Mouse (Mus musculus) left cerebral cortex, postnatal 10 days (tissue): ENCODE data around the gene Krtap11-1. TPM values are rescaled to one million over a fixed set of nuclear protein-coding genes. Genes with fewer than 3 reads are reported as not detected.

Source experiments
- DNase-seq, 2 experiments: peaks; one replicate each; pipeline ENCODE4 v3.0.0; 2021 to 2022; ENCODE audit warnings: low spot score in 2 of 2, mixed read lengths in 1 of 2; ENCODE audit errors: extremely low spot score in 1 of 2
- intact Hi-C: fragments of 180-260 bp; cut with DNase I; formaldehyde crosslinking; loops from one replicate; pipeline ENCODE4 v1.15.1; 2025
- total RNA-seq, 2 experiments: library from RNA; stranded (reverse); gene quantifications; 2 replicates each; pipeline ENCODE4 v1.2.3; 2021

Gene Krtap11-1
- total RNA-seq, result not detected

DNA sequence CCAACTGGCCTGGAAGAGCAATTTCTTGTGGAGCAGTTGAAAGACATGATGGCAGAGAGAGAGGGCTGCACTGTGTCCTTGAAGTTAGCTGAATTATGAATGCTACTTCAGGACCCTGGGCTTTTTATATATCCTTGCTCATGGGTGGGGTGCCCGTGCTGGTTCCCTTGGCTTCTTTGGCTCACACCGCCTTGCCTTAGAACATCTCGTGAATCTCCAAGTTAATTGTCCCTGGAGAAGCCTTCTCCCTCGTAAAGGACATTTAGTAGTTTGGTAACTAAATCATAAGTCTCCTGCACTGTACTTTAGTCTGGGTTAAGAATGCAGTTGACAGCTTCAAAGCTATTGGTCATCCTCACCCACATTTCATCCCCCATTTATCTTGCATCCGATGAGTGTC, at the start of gene Krtap11-1:
TSS of gene Krtap11-1 (minus strand) at position 101 of the 400 bp plus-strand sequence.
- intact Hi-C loops, result no loop called here

DNA sequence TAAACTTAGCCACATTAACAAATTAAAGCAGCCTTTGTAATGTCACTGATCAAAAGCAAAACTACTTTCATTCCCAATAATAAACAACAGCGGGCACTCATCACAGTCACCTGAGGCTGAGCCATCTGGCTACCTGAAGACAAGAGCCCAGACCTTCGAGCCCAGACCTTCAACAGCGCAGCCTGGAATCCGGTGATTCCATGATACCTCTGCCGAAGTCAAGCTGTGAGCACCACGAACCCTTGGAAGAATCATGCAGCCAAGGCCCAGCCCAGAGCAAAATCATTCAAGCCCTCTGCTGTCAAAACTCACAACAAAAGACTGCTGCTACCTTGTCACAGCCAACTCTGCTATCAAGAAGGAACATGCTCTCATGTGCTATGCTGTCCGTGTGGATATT, 47.2 kb upstream of the Krtap11-1 start:
- no peak for DNase-seq
- intact Hi-C loops, result no loop called here

More for the DNA sequence above, at the start of gene Krtap11-1:
- no peak for DNase-seq

DNA sequence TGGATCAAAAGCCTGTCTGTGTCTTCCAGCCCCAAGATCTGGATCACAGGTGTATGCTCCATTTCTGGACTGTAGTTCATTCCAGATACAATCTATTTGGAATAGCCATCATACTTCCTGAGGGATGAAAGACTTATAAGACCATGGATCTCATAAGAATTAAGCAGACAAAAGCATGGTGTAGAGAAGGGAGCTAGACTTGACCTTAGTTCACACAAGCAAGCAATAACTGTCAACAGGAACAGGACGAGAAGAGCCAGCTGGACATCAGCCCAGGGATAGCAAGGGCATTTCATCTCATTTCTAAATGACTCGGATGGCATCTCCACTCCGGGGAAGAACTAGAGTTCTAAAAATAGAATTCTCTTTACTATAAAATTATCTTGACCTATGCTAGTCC, 46.3 kb upstream of the Krtap11-1 start:
- no peak for DNase-seq
- intact Hi-C loops, result no loop called here

DNA sequence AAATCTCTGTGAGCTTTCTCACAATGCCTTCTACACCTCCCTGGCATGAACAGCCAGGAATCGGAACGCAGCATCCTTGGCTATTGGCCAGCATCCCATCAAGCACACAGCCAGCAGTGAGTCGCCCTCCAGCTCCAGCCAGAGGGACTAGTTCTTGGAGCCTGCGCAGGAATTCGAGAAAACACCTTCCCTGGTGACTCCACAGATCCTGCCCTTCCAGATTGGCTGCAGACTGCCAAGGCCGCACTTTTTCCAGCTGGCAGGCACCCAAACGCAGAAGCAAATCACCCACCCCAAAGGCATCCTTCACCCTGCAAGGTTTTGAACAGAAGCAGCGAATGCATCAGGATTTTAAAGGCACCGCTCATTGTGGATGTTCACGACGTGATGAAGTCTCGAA, 42.7 kb upstream of the Krtap11-1 start:
- intact Hi-C loops, result no loop called here
- peak; percentile 8 to 29 for DNase-seq

DNA sequence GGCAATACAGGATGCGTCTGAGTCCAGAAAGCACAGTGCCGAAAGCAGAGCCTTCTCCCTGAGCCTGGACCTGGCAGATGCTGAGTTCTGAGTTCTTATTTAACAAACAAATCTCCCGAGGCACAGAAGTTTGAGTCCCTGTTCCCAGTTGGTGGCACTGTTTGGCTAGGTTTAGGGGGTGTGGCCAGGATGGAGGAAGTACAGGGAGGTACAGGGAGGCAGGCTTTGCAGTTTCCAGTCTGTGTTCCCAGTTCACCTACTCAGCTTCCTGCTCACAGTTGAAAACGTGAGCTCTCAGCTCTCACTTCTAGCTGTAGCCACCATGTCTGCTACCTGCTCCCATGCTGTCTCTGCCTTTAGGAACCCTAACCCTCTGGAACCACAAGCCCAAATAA, 37.8 kb upstream of the Krtap11-1 start:
- intact Hi-C loops, result no loop called here

DNA sequence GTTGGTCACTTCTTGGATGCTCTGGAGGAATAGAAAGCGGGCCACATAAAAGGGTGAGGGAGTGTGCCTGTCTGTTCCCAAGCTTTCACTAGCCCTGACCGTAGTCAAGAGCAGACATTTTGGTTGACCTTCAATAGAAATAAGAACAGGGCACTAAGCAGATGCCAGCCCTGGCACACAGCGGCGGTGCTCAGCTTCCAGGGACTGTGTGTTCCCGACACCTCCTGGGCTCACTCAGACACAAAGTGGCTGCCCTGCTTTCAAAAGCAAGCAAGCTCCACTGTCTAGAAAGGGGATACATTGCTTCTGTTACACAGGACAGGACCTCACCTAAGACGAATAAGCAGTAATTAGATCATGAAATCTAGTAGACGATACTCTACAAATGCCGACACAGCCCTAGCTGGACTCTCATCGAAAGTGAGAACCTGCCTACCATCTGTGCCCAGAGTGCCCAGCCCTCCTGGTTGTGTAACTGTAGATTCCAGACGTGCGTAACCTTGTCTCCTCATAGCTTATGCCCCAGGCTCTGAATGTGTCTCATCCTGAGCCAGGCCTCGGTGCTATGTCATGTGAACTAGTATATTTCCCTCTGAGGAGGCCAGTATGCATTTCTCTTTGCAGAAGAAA, 37.3 kb upstream of the Krtap11-1 start:
- intact Hi-C loops, result no loop called here
- peak in 1 of 2 experiments; percentile 31 for DNase-seq

More for the DNA sequence above, 37.8 kb upstream of the Krtap11-1 start:
- no peak for DNase-seq

DNA sequence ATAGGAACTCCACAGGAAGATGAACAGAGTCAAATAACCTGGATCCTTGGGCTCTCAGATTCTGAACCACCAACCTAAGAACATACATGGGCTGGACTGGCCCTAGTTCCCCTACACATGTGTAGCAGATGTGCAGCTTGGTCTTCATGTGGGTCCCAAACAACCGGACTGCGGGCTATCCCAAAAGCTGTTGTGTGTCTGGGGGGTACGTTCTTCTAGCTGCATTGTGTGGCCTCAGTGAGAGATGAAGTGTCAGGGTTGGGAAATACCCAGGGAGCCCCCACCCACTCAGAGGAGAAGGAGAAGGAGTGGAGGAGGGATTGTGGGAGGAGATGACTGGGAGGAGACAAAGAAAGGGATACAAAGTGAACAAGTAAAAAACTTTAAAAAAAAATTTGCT, 36.0 kb upstream of the Krtap11-1 start:
- intact Hi-C loops, result no loop called here
- no peak for DNase-seq

DNA sequence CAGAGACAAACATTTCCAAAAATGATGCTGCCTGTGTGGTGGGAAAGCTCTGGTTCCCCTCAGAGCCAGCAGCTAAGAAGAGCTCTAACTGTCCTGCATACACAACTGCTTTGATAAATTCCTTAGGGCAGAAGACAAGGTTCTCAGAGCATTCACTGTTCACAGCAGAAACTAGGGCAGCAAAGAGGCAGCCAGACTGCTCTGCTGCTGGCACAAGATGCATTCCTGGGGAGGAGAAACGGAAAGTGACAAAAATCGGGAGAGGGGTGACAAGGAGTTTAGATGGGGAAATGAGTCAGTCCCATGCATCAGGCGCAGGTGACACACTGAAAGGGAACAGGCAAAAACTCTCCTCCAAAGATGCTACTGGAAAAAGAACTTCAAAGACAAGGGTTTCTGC, 16.2 kb upstream of the Krtap11-1 start:
- intact Hi-C loops, result no loop called here
- DNase-seq, result no peak

DNA sequence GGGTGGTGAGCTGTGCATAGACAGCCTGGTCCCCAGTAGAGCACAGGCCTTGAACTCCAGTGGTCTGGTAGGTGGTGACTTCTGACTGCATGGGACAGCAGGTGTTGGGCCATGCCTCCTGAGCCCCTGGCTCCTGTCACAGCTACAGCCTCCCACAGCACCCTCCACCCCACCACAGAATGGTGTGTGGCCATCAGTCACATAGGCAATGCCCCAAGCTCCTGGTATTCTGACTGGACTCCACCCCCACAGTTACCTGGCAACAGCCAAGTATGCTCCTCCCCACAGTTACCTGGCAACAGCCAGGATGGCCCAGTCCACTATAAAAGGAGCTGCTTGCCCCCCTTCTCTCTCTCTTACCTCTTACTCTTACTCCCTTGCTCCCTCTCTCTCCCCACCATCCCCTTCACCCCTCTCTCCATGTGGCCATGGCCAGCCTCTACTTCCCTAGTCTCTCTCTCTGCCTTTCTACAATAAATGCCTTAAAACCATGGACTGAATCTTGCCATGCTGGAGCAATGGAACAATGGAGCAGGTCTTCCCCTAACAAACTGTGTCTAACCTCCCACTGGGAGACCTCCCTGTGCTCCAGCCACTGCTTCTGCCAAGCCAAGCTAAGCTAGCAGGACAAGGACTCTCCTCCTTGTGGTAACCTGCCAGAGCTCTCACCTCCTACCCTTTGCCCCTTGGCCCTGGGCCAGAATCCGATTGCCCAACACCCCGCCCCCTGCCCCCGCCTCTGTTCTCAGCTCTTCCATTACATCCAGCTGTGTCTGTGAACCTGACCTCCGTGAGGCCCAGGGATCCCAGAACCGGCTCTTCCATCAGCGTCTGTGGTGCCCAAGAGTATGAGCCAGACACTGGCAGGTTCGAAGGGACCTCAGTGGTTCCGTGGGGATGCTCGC, 14.9 kb upstream of the Krtap11-1 start:
- DNase-seq, result peak in 1 of 2 experiments; percentile 49
- intact Hi-C loops, result no loop called here

DNA sequence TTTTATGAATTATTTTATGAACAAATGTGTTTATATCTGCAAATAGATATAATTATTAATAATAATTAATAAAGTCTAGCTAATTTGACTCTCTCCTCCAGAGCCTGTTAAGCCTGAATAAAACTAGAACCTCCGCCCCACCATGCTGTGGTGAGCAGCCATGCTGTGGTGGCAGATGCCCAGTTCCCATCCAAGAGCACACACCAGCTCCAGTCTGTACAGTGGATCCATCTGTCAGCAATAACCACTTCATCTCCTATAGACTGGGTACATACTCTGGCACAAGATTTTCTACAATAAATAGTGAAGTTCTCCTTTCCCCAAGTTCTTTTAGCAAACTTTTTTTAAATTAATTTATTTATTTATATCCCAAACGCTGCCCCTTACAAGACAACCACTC, 10.7 kb upstream of the Krtap11-1 start:
- DNase-seq, result no peak
- intact Hi-C loops, result no loop called here

DNA sequence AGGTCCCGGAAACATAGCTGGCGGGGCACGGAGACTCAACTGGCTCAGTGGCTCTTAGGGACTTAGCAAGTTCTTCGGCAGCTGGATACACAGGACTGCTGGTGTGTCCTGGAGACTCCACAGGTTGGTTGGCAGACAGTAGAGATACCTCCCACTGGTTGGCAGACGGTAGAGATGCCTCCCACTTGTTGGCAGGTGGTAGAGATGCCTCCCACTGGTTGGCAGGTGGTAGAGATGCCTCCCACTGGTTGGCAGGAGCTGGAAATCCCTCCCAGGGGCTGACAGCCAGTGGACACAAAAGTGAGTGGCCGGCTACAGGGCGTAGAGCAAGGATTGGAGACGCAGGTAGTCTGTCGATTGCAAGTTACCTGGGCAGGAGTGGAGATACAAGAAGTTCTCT, 467 bp downstream of the Krtap11-1 start:
- DNase-seq, result peak in 1 of 2 experiments; percentile 34
- intact Hi-C loops, result no loop called here

DNA sequence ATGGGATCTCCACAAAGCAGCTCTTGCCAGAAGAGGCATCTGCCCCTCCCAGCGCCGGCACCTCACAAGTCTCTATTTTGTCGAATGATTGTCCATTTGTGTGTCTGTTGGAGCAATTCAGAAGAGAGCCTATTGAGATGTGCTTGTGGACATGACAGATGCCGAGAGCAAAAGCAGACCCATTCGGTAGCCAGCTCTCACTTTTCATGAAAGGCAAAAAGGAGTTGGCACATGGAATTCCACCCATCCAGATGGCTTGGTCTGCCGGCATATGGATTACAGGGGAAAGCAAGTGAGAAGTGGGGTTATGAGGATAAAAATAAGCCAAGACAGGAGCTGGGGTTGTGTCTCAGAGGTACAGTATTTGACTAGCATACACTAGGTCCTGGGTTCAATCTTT, 1.8 kb downstream of the Krtap11-1 start:
- intact Hi-C loops, result no loop called here
- DNase-seq, result no peak

DNA sequence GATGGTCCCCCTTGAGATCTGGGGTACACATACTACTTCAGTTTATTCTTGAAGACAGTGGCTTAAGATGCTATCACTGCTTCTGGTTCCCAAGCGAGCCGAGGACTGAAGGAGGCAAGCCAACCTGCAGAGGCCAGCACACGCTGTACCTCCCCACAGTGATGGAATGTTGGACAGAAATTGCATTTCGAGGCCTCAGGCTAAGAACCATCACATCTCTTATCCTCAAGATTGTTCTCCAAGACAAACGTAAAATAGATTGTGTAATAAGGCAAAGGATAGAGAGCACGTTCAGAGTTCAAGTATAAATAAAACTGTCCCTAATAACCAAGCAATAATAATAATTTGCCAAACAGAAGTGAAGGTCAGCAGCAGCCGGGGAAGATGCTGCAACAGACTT, 2.8 kb downstream of the Krtap11-1 start:
- intact Hi-C loops, result no loop called here
- no peak for DNase-seq

DNA sequence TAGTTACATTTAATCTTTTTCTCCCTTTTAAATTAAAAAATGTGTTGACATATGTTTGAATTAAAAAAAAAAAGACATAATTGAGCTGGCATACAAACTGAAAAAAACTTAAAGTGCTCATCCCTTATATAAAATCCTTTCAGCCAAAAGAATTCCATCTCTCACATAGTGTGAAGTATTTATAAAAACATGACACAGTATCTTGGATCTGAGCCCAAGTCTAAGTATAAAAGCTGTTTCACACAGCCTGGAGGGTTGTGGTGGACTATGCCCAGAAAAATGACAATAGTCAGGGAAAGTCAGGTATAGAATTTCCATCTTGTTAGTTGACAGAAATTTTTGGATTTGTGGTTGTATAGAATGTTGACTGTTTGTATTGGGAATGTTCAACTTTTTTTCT, 20.7 kb downstream of the Krtap11-1 start:
- no peak for DNase-seq
- intact Hi-C loops, result no loop called here

DNA sequence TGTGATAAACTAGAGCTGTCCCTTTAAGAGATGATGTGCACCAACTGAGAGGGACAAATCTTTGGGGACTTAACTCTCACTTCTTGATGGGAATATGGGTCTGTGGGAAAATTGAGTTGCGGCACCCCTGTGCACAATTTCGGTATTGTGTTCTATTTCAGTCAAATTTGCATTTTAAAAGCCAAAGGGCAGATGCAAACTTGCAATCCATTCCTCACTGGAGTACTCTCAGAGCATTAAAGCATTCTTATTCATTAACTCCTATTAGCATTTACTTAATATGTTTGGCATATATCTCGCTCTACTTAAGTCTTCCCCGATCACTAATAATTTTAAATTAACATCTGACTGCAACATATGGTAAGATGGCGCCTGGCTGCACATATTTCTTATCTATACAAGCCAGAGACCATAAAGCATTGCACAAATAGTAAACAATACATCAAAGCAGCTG, 32.9 kb downstream of the Krtap11-1 start:
- intact Hi-C loops, result no loop called here

DNA sequence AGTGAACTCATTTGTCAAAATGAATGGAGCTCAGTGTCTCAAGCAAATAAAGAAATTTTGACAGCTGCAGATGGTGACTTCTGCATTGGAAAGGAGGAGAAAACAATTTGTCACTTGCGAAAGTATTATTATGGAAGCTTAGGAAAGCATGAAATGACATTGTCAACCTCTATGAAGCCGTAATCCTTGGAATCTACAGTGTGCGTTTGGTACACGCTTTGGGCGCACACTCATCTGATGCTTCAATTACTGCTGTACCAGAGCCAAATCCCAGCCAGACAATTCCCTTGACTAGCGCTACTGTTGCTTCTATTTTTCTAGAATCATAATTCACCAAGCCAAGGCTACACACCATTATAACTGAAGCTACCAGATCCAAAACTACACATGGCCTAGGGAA, 33.6 kb downstream of the Krtap11-1 start:
- intact Hi-C loops, result no loop called here
- no peak for DNase-seq

More for the DNA sequence above, 32.9 kb downstream of the Krtap11-1 start:
- no peak for DNase-seq

DNA sequence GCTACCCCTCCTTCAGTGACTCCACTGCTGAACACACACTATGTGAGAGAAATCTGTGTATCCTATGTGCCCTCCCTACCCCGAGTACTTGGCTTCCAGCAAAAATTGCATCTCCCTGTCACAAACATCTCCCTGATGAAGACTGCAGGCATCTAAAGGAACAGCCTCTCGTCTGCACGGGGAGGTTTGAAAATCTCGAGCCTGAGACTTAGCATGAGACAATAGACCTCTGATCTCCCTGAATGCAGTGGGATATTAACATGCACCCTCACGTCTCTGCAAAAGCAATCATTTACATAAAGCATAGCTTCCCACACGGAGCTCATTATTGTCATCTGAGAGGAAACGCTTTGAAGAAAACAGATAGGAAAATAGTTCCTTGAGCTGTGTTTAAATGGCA, 40.4 kb downstream of the Krtap11-1 start:
- DNase-seq, result peak in 1 of 2 experiments; percentile 47

DNA sequence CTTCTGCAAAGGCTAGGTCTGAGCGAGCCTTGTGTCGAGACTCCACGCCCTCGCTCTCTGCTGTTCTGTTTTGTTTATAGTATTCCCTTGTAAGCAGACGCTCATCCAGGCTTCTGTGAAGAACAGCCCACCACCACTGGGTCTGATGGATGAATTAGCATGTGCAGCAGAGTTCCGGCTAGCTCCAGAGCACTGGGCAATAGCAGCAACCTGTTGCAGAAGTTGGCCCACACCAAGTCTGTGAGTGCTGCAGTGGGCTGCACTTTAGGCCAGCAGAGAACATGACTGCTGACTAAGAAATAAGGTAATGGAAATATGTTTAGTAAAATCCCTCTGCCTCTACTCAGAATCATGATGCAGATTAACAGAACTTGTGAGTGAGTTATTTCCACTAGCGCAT, 41.1 kb downstream of the Krtap11-1 start:
- DNase-seq, result no peak
- intact Hi-C loops, result loop anchor here (10.0 kb wide), 1 partner anchor 235 kb away; no protein-coding TSS in a partner anchor

More for the DNA sequence above, 40.4 kb downstream of the Krtap11-1 start:
- intact Hi-C loops, result no loop called here

DNA sequence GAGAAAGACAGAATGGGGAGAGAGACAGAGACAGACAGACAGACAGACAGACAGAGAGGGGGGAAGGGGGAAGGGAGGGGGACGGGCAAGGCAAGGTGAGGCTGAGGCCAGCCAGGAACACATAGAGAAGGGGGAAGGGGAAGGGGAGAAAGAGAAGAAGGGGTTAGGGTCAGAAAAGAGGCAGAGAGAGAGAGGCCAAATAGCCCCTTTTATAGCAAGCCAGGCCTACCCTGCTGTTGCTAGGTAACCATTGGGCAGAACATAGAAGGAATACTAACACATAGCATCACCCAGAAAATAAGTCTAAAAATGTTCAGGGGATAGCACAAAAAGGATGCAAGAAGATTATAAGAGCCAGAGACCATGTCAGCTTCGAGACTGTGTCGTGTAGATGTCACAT, 42.6 kb downstream of the Krtap11-1 start:
- no peak for DNase-seq
- intact Hi-C loops, result loop anchor here (10.0 kb wide), 1 partner anchor 236 kb away; no protein-coding TSS in a partner anchor

DNA sequence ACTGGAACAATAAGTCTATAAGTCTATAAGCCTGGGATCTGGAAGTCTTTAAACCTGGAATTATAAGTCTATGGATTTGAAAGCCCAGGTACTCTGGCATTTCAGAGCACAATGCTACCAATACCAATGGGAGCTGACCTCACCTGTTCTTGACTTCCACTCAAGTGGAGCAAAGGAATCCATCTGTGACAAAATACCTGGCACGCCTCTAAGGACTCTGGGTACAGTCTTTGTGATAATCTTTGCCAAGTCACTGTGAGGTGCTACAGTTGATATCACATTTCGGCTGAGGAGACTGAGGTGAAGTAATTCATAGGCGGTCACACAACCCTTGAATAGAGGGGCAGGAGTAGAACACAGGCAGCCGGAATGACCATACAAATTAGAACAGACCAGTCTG, 50.0 kb downstream of the Krtap11-1 start:
- intact Hi-C loops, result loop anchor here (10.0 kb wide), 1 partner anchor 244 kb away; no protein-coding TSS in a partner anchor
- DNase-seq, result no peak
